Mouse (Mus musculus): ENCODE results near the gene Dmac1. TPM values are rescaled to one million over a fixed set of nuclear protein-coding genes. Genes with fewer than 3 reads are reported as not detected.

Gene Dmac1
- 32.8 and 33.9 TPM in 2 replicates for polyA plus RNA-seq (2012; rRNA removed)

GRCm38 (mm10) chr4:75278197-75279175, at the start of gene Dmac1:
Gene Dmac1, minus strand, starts transcription at chr4:75278305.

Data from liver, embryonic 18 days (tissue).